Mouse (Mus musculus) kidney, adult 2 months (tissue): ENCODE measurements at regions not wholly inside any gene's neighbourhood (a gene's known extent, or its start where the extent isn't known, plus 50 kb on each side); places are given as distances from the start of the nearest gene placed in this dataset.

Source experiments
- CTCF ChIP-seq: fragments of 200-500 bp; conservative IDR thresholded peaks from 2 replicates; pipeline ENCODE4 v1.5.1; 2011; ENCODE audit warnings: low read depth, mild to moderate bottlenecking, control low read depth, low read length, moderate library complexity, mixed read lengths; ENCODE audit not compliant: insufficient read depth, insufficient read length
- POLR2A ChIP-seq: fragments of 200-500 bp; IDR thresholded peaks from one replicate; pipeline ENCODE4 v1.6.1; 2011; ENCODE audit warnings: low read depth, low read length, control low read depth

- TF ChIP-seq CTCF (no peak), POLR2A (no peak)
Observed at GRCm38 (mm10) chr5:64479315-64479714, 323.2 kb downstream of the Tbc1d1 start.
